Mouse (Mus musculus): ENCODE measurements around the gene Mrm3. TPM values are rescaled to one million over a fixed set of nuclear protein-coding genes. Genes with fewer than 3 reads are reported as not detected.

Gene Mrm3
- polyA plus RNA-seq, 2 experiments = 15.2 to 20.9 TPM

DNA sequence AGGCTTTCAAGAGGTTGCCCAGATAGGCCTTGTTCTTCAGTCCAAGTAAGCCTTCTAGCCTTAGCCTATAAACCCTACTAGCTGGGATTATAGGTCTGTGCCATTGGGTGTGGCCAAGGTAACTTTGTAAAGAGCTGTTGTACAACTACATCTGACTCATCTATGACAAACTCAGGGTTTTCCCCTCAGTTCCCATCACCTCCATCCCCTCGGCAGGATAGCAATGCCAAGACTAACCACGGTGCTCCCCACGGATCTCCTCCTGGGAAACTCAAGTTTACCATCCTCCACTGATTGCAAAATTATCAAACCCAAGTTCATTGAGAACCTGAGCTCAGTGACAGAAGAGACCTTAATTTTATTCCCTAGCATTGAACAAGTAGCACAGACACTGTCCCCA, 7.4 kb upstream of the Mrm3 start:
- 96% methylated on average over 3 of the region's 3 CpGs for WGBS
- no peaks in the 10 kb centered on the region for H3K27me3 ChIP-seq (ENCODE audit: control insufficient read depth, insufficient read depth, low read length)
- H3K4me2 ChIP-seq (replicated peaks; ENCODE audit: low read depth, low read length, severe bottlenecking) = no peak overlapping the region
- ATAC-seq (ENCODE audit: low FRiP score, low read depth) (no peak), DNase-seq (ENCODE audit: low spot score) (no peak)
- H3K4me1 ChIP-seq (ENCODE audit: control insufficient read depth, insufficient read depth, low read length) = no peaks in the 10 kb centered on the region
- H3K27ac ChIP-seq (replicated peaks; ENCODE audit: low read depth, low read length) = no peak overlapping the region
- H3K9ac ChIP-seq (ENCODE audit: low read depth, low read length, severe bottlenecking) = no peak overlapping the region
- H3K36me3 ChIP-seq (ENCODE audit: control insufficient read depth, insufficient read depth, low read length) = peaks cover 70% of the 10 kb centered on the region
- H3K4me3 ChIP-seq (replicated peaks; ENCODE audit: low read length) = no peak overlapping the region
- TF ChIP-seq POLR2A (IDR thresholded peaks at IDR 0.05; ENCODE audit: borderline replicate concordance, extremely low read depth, insufficient read depth, insufficient read length) = no peak
- no peaks in the 10 kb centered on the region for H3K9me3 ChIP-seq (ENCODE audit: control insufficient read depth, low read length)

DNA sequence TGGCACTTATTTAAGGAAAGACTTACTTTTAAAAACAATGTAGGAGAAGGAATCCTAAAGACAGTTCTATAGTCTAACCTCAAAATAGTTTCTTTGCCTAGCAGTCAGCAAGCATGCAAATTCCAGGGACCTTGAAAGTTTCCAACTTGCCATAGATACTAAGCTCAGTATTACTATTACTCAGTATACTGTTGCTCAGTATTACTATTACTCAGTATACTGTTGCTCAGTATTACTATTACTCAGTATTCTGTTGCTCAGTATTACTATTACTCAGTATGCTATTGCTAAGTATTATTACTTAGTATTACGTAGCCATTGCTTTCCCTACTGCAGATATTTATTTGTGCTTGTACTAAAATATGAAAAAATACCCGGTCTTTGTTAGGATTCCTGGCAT, 3.8 kb upstream of the Mrm3 start:
- TF ChIP-seq POLR2A (IDR thresholded peaks at IDR 0.05; ENCODE audit: borderline replicate concordance, extremely low read depth, insufficient read depth, insufficient read length) = no peak
- no peak overlapping the region for H3K4me3 ChIP-seq (replicated peaks; ENCODE audit: low read length)
- ATAC-seq (ENCODE audit: low FRiP score, low read depth) = no peak
- no peaks in the 10 kb centered on the region for H3K9me3 ChIP-seq (ENCODE audit: control insufficient read depth, low read length)
- H3K4me1 ChIP-seq (ENCODE audit: control insufficient read depth, insufficient read depth, low read length) = peaks cover 8% of the 10 kb centered on the region
- peaks cover 41% of the 10 kb centered on the region for H3K36me3 ChIP-seq (ENCODE audit: control insufficient read depth, insufficient read depth, low read length)
- H3K27me3 ChIP-seq (ENCODE audit: control insufficient read depth, insufficient read depth, low read length) = no peaks in the 10 kb centered on the region
- no peak overlapping the region for H3K27ac ChIP-seq (replicated peaks; ENCODE audit: low read depth, low read length)
- H3K9ac ChIP-seq (ENCODE audit: low read depth, low read length, severe bottlenecking) = no peak overlapping the region
- no peak overlapping the region for H3K4me2 ChIP-seq (replicated peaks; ENCODE audit: low read depth, low read length, severe bottlenecking)
- no peak for DNase-seq (ENCODE audit: low spot score)
- WGBS = 96% methylated on average over 2 of the region's 2 CpGs

DNA sequence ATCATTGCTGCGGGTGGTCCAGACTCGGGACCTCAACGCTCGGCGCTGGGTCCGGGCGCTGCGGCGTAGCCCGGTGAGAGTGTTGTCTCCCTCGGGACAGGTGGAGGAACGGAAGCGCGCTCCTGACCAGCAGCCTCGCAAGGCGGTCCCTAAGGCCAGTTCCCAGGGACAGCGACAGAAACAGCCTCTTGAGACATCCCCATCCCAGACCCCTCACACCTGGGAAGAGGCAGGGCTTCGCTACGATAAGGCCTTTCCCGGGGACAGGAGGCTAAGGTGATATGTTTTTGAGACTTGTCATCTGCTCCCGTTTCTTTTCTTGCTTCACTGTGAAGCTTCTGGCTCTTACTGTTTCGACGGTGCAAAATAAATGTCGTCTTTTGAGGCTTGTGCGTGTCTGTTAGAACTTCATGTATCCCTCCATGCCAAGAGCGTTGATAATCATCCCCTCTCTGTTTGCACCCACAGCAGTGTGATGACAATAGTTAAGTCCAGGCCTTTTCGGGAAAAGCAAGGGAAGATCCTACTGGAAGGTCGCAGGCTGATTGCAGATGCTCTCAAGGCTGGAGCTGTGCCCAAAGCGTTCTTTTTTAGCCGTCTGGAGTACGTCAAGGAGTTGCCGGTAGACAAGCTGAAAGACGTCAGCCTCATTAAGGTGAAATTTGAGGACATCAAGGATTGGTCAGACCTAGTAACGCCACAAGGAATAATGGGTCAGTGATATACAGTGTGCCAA, 464 bp downstream of the Mrm3 start:
- peak overlapping the region; percentile 56 for H3K4me2 ChIP-seq (replicated peaks; ENCODE audit: low read depth, low read length, severe bottlenecking)
- peak overlapping the region; percentile 85 for H3K4me3 ChIP-seq (replicated peaks; ENCODE audit: low read length)
- ATAC-seq (ENCODE audit: low FRiP score, low read depth) (no peak; the same call in 1 of the 2 replicates), DNase-seq (ENCODE audit: low spot score) (no peak)
- TF ChIP-seq POLR2A (IDR thresholded peaks at IDR 0.05; ENCODE audit: borderline replicate concordance, extremely low read depth, insufficient read depth, insufficient read length) = 0 out of 2 replicates have a peak, but pooled peaks have one; percentile 2
- peaks cover 8% of the 10 kb centered on the region for H3K4me1 ChIP-seq (ENCODE audit: control insufficient read depth, insufficient read depth, low read length)
- H3K27ac ChIP-seq (replicated peaks; ENCODE audit: low read depth, low read length) = no peak overlapping the region; the same call in 1 of the 2 replicates
- H3K27me3 ChIP-seq (ENCODE audit: control insufficient read depth, insufficient read depth, low read length) = no peaks in the 10 kb centered on the region
- no peaks in the 10 kb centered on the region for H3K9me3 ChIP-seq (ENCODE audit: control insufficient read depth, low read length)
- WGBS = 2% methylated on average over 32 of the region's 34 CpGs
- H3K36me3 ChIP-seq (ENCODE audit: control insufficient read depth, insufficient read depth, low read length) = peaks cover 23% of the 10 kb centered on the region
- H3K9ac ChIP-seq (ENCODE audit: low read depth, low read length, severe bottlenecking) = peak overlapping the region; percentile 76

DNA sequence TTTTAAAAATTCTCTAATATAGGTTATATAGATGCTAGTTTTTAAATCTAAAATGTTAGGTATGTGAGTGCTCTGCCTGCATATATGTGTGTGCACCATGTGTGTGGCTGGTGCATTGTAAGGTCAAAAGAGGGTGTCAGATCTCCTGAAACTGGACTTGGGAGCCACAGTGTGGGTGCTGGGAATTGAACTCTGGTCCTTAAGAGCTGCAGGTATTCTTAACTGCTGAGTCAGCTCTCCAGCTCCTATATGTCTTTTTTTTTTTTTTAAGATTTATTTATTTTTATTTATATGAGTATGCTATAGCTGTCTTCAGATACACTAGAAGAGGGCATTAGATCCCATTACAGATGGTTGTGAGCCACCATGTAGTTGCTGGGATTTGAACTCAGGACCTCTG, 2.9 kb downstream of the Mrm3 start:
- no peak for DNase-seq (ENCODE audit: low spot score)
- no peak for TF ChIP-seq POLR2A (IDR thresholded peaks at IDR 0.05; ENCODE audit: borderline replicate concordance, extremely low read depth, insufficient read depth, insufficient read length)
- no peak overlapping the region for H3K9ac ChIP-seq (ENCODE audit: low read depth, low read length, severe bottlenecking)
- H3K36me3 ChIP-seq (ENCODE audit: control insufficient read depth, insufficient read depth, low read length) = peaks cover 28% of the 10 kb centered on the region
- no peak for ATAC-seq (ENCODE audit: low FRiP score, low read depth)
- H3K27me3 ChIP-seq (ENCODE audit: control insufficient read depth, insufficient read depth, low read length) = no peaks in the 10 kb centered on the region
- no peak overlapping the region for H3K27ac ChIP-seq (replicated peaks; ENCODE audit: low read depth, low read length)
- H3K4me2 ChIP-seq (replicated peaks; ENCODE audit: low read depth, low read length, severe bottlenecking) = no peak overlapping the region
- H3K4me3 ChIP-seq (replicated peaks; ENCODE audit: low read length) = no peak overlapping the region
- H3K4me1 ChIP-seq (ENCODE audit: control insufficient read depth, insufficient read depth, low read length) = peaks cover 8% of the 10 kb centered on the region
- H3K9me3 ChIP-seq (ENCODE audit: control insufficient read depth, low read length) = no peaks in the 10 kb centered on the region

DNA sequence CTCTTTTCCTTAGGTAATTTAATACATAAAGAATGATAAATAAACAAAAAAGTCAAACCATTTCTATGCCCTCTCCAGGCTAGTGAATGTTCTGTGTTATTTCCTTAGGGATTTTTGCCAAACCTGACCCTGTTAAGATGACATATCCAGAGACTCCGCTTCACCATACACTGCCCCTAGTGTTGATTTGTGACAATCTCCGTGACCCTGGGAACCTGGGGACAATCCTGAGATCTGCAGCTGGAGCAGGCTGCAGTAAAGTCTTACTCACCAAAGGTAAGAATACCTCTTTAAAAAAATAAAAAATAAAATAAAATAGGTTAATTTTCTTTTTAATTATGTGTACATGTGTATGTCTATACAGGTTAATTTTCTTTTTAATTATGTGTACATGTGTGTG, 3.7 kb downstream of the Mrm3 start:
- Histone ChIP-seq H3K27ac (replicated peaks; ENCODE audit: low read depth, low read length) (no peak overlapping the region), H3K4me3 (replicated peaks; ENCODE audit: low read length) (no peak overlapping the region), H3K36me3 (ENCODE audit: control insufficient read depth, insufficient read depth, low read length) (peaks cover 29% of the 10 kb centered on the region), H3K9me3 (ENCODE audit: control insufficient read depth, low read length) (no peaks in the 10 kb centered on the region), H3K4me2 (replicated peaks; ENCODE audit: low read depth, low read length, severe bottlenecking) (no peak overlapping the region), H3K4me1 (ENCODE audit: control insufficient read depth, insufficient read depth, low read length) (peaks cover 8% of the 10 kb centered on the region), H3K27me3 (ENCODE audit: control insufficient read depth, insufficient read depth, low read length) (no peaks in the 10 kb centered on the region), H3K9ac (ENCODE audit: low read depth, low read length, severe bottlenecking) (no peak overlapping the region)
- 51% methylated on average over 2 of the region's 2 CpGs for WGBS
- ATAC-seq (ENCODE audit: low FRiP score, low read depth) (no peak), DNase-seq (ENCODE audit: low spot score) (no peak)
- no peak for TF ChIP-seq POLR2A (IDR thresholded peaks at IDR 0.05; ENCODE audit: borderline replicate concordance, extremely low read depth, insufficient read depth, insufficient read length)
